Mouse (Mus musculus): ENCODE measurements around the gene Lhfpl2.

GRCm38 (mm10) chr13:94152836-94153235 lies 95.2 kb downstream of the Lhfpl2 start:
- TF ChIP-seq POLR2A (IDR thresholded peaks at IDR 0.05; ENCODE audit: control insufficient read depth, low read depth, low read length) (no peak), CTCF (IDR thresholded peaks at IDR 0.05; ENCODE audit: control insufficient read depth, insufficient read depth, insufficient replicate concordance, low read depth, low read length) (no peak)

Measured in testis, adult 2 months (tissue).